Mouse (Mus musculus) neural tube, embryonic 14.5 days (tissue): ENCODE measurements around the gene Clint1. TPM values are rescaled to one million over a fixed set of nuclear protein-coding genes. Genes with fewer than 3 reads are reported as not detected.
A peak's percentile ranks its signal among the peaks of the same experiment; 100 is the strongest.

Source experiments
- ATAC-seq: fragments of 200-750 bp; cut with Nextera tagmentation; 2 replicates; pipeline ENCODE4 v1.8.0; 2017; ENCODE audit warnings: low read depth, mild to moderate bottlenecking, moderate TSS enrichment, moderate library complexity
- H3K27ac ChIP-seq: fragments of 300-500 bp; sonication (generic); 2 replicates; pipeline ENCODE4 v1.5.1; 2014; ENCODE audit warnings: low read depth, mild to moderate bottlenecking, control low read depth, low read length, moderate library complexity, mixed read lengths
- H3K27me3 ChIP-seq: fragments of 300-500 bp; sonication (generic); 2 replicates; pipeline ENCODE4 v1.6.1; 2014; ENCODE audit warnings: low read length; ENCODE audit not compliant: control insufficient read depth, insufficient read depth
- H3K36me3 ChIP-seq: fragments of 300-500 bp; sonication (generic); 2 replicates; pipeline ENCODE4 v1.6.1; 2014; ENCODE audit warnings: low read length, mixed read lengths; ENCODE audit not compliant: control insufficient read depth, insufficient read depth
- H3K4me1 ChIP-seq: fragments of 300-500 bp; sonication (generic); 2 replicates; pipeline ENCODE4 v1.6.1; 2014; ENCODE audit warnings: low read length; ENCODE audit not compliant: control insufficient read depth, insufficient read depth
- H3K4me2 ChIP-seq: fragments of 300-500 bp; sonication (generic); 2 replicates; pipeline ENCODE4 v1.6.1; 2014; ENCODE audit warnings: mild to moderate bottlenecking, low read depth, low read length, control low read depth
- H3K4me3 ChIP-seq: fragments of 300-500 bp; sonication (generic); 2 replicates; pipeline ENCODE4 v1.5.1; 2014; ENCODE audit warnings: low read depth, low read length, control low read depth, mixed read lengths
- H3K9ac ChIP-seq: fragments of 300-500 bp; sonication (generic); replicated peaks from 2 replicates; pipeline ENCODE4 v1.6.1; 2014; ENCODE audit warnings: low read depth, mild to moderate bottlenecking, control low read depth, low read length, mixed read lengths
- H3K9me3 ChIP-seq: fragments of 300-500 bp; sonication (generic); 2 replicates; pipeline ENCODE4 v1.6.1; 2016; ENCODE audit warnings: low read length; ENCODE audit not compliant: control insufficient read depth
- WGBS: fragments of 180-500 bp; shearing (Covaris S2); extraction: QIAGEN DNeasy Blood & Tissue Kit; methylation state at CpG from one replicate; pipeline ENCODE4 v1.1.7; 2014; 5-methylcytosine and 5-hydroxymethylcytosine counted together
- polyA plus RNA-seq: library from polyadenylated mRNA; unstranded; fragments of >200 nt; fragmentation: Nextera tagmentation; extraction: Ambion mirVana; gene quantifications from 2 replicates; pipeline ENCODE4 v1.2.1, GENCODE M21; 2014

Clint1 gene
- polyA plus RNA-seq, 1 experiment from 2014 or later, result 34.5 TPM

DNA sequence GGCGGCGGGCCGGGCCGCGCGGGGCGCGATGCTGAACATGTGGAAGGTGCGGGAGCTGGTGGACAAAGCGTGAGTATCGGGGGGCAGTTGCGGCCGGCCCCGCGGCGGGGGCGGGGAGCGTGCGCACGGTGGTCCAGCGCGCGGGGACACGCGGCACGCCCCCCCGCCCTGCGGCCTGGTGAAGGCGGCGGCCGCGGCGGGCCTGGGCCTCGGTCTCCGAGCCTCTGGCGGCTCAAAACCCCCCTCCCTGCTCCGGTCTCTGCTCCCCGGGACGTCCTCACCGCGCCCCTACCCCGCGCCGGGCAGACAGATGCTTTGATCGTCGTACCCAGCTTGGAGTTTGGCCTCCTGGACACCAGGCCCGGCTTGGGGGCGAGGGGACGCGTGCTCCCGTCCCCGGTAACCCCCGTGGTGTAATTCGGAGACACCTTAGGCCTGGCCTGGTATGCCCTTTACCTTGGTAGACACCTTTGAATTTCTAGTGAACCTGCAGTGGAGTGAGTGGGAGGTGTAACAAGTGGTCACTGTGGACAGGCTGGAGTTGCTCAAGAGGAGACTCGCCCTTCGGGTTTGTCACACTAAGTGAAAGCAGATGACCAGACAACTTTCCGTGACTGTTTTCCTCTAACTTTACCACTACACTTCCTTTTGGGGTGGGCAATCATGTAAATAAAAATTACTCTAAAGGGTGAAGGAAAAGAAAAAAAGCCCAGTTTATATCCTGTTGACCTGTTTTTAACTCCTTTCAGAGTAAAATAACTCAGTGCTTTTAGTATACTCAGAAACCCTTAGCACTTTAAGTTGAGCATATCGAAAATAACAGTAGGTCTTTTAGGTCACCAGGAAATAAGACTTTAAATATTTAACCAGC is 508 bp downstream of the Clint1 start:
- peak overlapping the region; percentile 90 for H3K9ac ChIP-seq
- peak overlapping the region; percentile 87 for H3K4me2 ChIP-seq
- peak overlapping the region; percentile 62 for H3K27ac ChIP-seq
- H3K36me3 ChIP-seq, result no peaks in the 10 kb centered on the region
- no peaks in the 10 kb centered on the region for H3K27me3 ChIP-seq
- H3K4me1 ChIP-seq, result peaks cover 15% of the 10 kb centered on the region; the same call in 1 of the 2 replicates
- 2% methylated on average over 47 of the region's 58 CpGs for WGBS
- H3K9me3 ChIP-seq, result no peaks in the 10 kb centered on the region
- peak; percentile 82 for ATAC-seq
- peak overlapping the region; percentile 91 for H3K4me3 ChIP-seq

DNA sequence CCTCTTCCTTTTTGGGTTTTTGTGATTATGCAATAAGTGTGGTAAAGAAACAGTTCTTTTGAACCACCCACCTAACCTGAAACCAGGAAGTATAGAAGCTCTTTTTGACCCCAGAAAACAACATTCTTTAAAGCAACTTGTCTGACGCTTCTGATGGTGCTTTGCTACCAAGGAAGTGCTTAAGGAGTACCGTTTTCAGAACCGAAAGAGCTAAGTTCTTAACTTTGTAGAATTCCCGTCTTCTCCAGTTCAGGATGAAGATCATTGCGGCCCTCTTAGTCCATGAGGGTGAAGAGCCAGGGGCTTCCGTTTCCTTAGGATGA is 1.1 kb downstream of the Clint1 start:
- ATAC-seq, result no peak
- Histone ChIP-seq H3K4me2 (peak overlapping the region; percentile 87), H3K27ac (no peak overlapping the region), H3K27me3 (no peaks in the 10 kb centered on the region), H3K9me3 (no peaks in the 10 kb centered on the region), H3K9ac (no peak overlapping the region), H3K36me3 (no peaks in the 10 kb centered on the region), H3K4me3 (peak overlapping the region; percentile 91; the same call in 1 of the 2 replicates), H3K4me1 (peaks cover 15% of the 10 kb centered on the region; the same call in 1 of the 2 replicates)
- WGBS, result 75% methylated on average over 6 of the region's 6 CpGs

DNA sequence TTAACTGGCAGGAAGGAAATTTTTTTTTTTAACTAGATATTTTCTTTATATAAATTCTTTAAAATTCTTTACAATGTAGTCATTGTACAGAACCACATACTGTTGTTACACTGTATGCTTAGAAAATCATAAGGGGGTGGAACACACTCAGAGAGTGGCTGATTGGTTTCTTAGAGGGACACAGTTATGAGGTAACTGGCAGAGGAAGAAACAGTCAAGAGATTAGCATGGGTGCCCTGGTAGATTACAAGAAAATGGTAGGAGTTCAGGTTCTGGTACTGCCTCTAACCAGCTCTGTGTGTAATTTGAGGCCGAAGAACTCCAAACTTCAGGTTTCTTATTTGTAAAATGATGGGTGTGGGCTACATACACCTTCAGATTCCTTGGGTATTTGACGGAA is 2.1 kb downstream of the Clint1 start:
- ATAC-seq, result no peak
- Histone ChIP-seq H3K4me2 (no peak overlapping the region), H3K9me3 (no peaks in the 10 kb centered on the region), H3K4me3 (no peak overlapping the region), H3K4me1 (peaks cover 15% of the 10 kb centered on the region; the same call in 1 of the 2 replicates), H3K27ac (no peak overlapping the region), H3K9ac (no peak overlapping the region), H3K27me3 (no peaks in the 10 kb centered on the region), H3K36me3 (no peaks in the 10 kb centered on the region)
- WGBS, result 99% methylated on average over 2 of the region's 2 CpGs

DNA sequence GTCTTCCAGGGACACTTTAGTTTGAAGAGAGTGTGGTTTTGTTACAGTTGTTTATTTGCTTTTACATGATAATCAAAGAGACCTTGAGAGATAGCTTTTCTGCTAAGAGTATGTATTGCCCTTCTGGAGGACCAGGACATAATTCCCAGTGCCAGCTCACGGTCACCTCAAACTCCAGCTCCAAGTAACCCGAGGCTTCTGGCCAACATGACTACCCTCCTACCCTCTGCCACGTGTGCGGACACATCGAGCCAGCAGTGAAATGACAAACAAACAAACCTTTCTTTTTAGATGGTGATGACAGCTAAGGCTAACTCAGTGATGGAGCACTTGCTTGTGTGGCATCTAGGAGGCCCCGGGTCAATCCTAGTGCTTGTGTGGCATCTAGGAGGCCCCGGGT is 2.5 kb downstream of the Clint1 start:
- no peak for ATAC-seq
- 89% methylated on average over 7 of the region's 7 CpGs for WGBS
- no peaks in the 10 kb centered on the region for H3K9me3 ChIP-seq

DNA sequence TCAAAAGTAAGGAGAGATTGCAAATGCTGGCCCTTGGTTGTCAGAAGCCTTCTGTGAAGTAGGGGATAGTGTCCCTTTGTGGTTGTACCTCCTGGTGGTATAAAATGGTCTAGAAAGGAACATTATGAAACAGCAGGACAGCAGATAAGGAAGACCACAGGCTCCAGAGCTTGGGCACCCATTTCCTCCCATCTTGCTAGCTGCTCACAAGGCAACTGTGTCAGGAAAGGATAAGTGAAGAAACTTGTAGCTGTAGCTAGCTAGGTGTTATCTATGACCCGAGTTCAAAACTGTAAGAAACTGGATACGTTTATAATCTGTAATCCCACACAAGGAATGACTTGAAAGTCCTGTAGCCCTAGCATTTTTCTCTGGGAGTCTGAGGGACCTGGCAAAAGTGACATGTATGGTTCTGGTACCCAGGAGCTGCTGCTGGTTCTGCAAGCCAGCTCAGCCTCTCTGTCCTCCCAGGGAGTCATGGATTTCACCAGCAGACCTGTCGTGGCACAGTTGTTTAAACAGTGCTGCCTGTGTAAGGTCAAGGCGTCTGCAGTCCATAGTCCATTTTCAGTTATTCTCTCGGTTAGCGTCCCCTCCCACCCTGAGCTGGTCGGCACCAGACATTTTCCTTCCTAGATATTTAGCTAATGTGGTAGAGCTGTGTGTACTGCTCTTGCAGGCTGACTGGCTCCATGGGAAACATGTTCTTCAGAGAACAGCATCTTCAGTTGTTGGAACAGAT is 3.7 kb downstream of the Clint1 start:
- no peak overlapping the region for H3K4me2 ChIP-seq
- H3K36me3 ChIP-seq, result no peaks in the 10 kb centered on the region
- no peak overlapping the region for H3K27ac ChIP-seq
- no peak overlapping the region for H3K9ac ChIP-seq
- H3K4me3 ChIP-seq, result no peak overlapping the region
- H3K4me1 ChIP-seq, result peaks cover 15% of the 10 kb centered on the region; the same call in 1 of the 2 replicates
- H3K27me3 ChIP-seq, result no peaks in the 10 kb centered on the region
- H3K9me3 ChIP-seq, result no peaks in the 10 kb centered on the region
- no peak for ATAC-seq
- 89% methylated on average over 7 of the region's 7 CpGs for WGBS

More for the DNA sequence above, 2.5 kb downstream of the Clint1 start:
- H3K4me3 ChIP-seq, result no peak overlapping the region
- no peak overlapping the region for H3K4me2 ChIP-seq
- H3K9ac ChIP-seq, result no peak overlapping the region
- H3K4me1 ChIP-seq, result peaks cover 15% of the 10 kb centered on the region; the same call in 1 of the 2 replicates
- no peaks in the 10 kb centered on the region for H3K36me3 ChIP-seq
- H3K27ac ChIP-seq, result no peak overlapping the region
- H3K27me3 ChIP-seq, result no peaks in the 10 kb centered on the region

DNA sequence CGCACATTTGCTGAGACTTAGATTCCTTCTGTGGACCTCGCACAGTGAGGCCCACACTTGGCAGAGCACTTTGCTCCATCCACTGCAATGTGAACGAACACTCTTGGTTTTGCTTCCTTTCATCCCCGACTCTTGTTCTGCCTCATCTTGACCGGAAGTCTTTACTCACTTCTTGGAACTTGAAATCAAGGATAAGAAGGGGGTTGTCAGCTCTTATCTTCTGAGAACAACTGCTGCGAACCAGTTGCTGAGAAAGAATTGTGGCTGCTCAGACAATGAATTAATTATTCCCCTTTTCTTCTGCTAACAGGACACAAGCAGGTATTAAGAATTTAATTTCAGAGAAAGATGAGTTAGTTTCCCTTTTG is 4.3 kb downstream of the Clint1 start:
- H3K36me3 ChIP-seq, result no peaks in the 10 kb centered on the region
- H3K27ac ChIP-seq, result no peak overlapping the region
- no peak overlapping the region for H3K9ac ChIP-seq
- H3K9me3 ChIP-seq, result no peaks in the 10 kb centered on the region
- H3K4me2 ChIP-seq, result no peak overlapping the region
- no peak overlapping the region for H3K4me3 ChIP-seq
- no peaks in the 10 kb centered on the region for H3K27me3 ChIP-seq
- peaks cover 15% of the 10 kb centered on the region; the same call in 1 of the 2 replicates for H3K4me1 ChIP-seq
- no peak for ATAC-seq
- WGBS, result 88% methylated on average over 6 of the region's 6 CpGs

DNA sequence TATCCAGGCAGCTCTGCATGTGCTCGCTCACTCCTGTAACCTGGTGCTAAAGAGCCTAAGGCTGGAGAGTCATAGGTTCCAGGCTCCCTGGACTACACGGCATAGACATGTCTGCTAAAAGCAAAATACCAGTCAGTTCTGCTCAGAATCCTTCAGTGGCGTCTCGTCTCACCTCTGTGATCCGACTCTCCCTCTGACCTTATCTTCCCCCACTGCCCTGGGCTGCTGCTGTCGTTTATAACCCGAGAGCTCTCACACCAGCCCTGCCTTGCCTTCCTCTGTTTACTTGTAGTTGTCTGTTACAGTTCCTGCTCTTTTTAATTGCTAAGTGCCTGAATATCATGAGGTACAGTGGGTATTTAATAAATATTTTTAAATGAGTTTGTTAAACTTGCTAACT is 9.5 kb downstream of the Clint1 start:
- WGBS, result 83% methylated on average over 7 of the region's 7 CpGs

DNA sequence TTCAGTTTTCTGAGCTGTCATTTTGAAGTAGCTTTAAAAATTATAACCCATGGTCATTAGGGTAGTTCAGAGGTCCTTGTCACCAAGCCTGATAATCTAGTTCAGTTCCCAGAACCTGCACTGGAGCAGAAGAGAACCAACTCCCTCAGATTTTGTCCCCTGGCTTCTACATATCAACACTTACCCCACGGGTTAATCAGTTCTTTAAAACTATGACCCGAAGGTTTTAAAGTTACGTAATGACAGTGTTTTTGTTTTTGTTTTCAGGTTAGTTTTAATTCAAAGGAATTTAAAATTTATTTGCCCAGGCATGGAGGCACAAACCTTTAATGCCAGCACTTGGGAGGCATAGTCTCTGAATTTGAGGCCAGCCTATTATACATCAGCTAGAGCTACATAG is 12.6 kb downstream of the Clint1 start:
- Histone ChIP-seq H3K27me3 (no peaks in the 10 kb centered on the region), H3K36me3 (no peaks in the 10 kb centered on the region), H3K4me1 (no peaks in the 10 kb centered on the region), H3K4me3 (no peak overlapping the region), H3K9ac (no peak overlapping the region), H3K4me2 (no peak overlapping the region), H3K27ac (no peak overlapping the region), H3K9me3 (no peaks in the 10 kb centered on the region)
- 95% methylated on average over 3 of the region's 3 CpGs for WGBS
- ATAC-seq, result no peak

More for the DNA sequence above, 9.5 kb downstream of the Clint1 start:
- Histone ChIP-seq H3K4me3 (no peak overlapping the region), H3K4me2 (no peak overlapping the region), H3K27me3 (no peaks in the 10 kb centered on the region), H3K36me3 (no peaks in the 10 kb centered on the region), H3K9me3 (no peaks in the 10 kb centered on the region), H3K4me1 (no peaks in the 10 kb centered on the region), H3K27ac (no peak overlapping the region), H3K9ac (no peak overlapping the region)
- ATAC-seq, result no peak

DNA sequence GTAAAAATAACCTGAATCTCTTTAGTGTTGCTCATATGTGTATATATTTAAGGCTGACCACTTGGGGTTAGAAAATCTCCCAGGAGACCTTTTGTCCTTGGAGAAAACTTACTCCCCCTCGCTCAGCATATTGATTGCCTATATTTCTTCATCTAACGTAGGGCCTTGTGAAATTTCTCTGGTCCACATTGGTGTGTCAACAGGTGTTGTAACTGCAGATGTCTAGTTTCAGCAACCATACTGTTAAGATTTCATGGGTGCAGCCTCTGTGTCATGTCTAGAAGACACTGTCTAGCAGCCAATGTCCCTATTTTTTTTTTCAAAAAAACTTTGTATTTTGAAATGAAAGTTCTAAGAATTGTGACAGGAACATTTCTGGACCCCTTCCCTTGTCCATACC is 14.0 kb downstream of the Clint1 start:
- no peaks in the 10 kb centered on the region for H3K27me3 ChIP-seq
- no peaks in the 10 kb centered on the region for H3K4me1 ChIP-seq
- H3K4me3 ChIP-seq, result no peak overlapping the region
- no peak overlapping the region for H3K27ac ChIP-seq
- no peak overlapping the region for H3K4me2 ChIP-seq
- H3K9ac ChIP-seq, result no peak overlapping the region
- 77% methylated on average over 2 of the region's 2 CpGs for WGBS
- H3K36me3 ChIP-seq, result no peaks in the 10 kb centered on the region
- no peaks in the 10 kb centered on the region for H3K9me3 ChIP-seq
- no peak for ATAC-seq
